Mouse (Mus musculus) adrenal gland, adult 18-20 months (tissue): ENCODE data around the gene Ttc21a. TPM values are rescaled to one million over a fixed set of nuclear protein-coding genes. Genes with fewer than 3 reads are reported as not detected.

Experiments used
- DNase-seq, 2 experiments: peaks; one replicate each; pipeline ENCODE4 v3.0.0; 2021 to 2022; ENCODE audit warnings: low spot score in 2 of 2
- long read RNA-seq, 2 experiments: library from polyadenylated mRNA; stranded (forward); transcript quantifications; one replicate each; pipeline ENCODE4 v2.0.0; 2021
- total RNA-seq, 2 experiments: library from RNA; stranded (reverse); gene quantifications; 1 replicate in 1 of 2; 2 replicates in 1 of 2; pipeline ENCODE4 v1.2.3; 2021

The Ttc21a gene
- total RNA-seq: under 1 TPM in 1 of 2 experiments, not detected in 1; 0.43 TPM
- long read RNA-seq, experiment 1: 0 reads
- long read RNA-seq, experiment 2: 0 reads

GRCm38 (mm10) chr9:119937005-119937773 is at the start of gene Ttc21a, which contains the start of gene Gorasp1:
Gene Ttc21a (plus strand): TSS chr9:119937606.
Gene Gorasp1 (minus strand): TSS chr9:119937565.
- peak; percentile 92 to 97 for DNase-seq

GRCm38 (mm10) chr9:119888843-119889246 is 48.6 kb upstream of the Ttc21a start:
- DNase-seq: no peak

GRCm38 (mm10) chr9:119889446-119889845 is 48.0 kb upstream of the Ttc21a start:
- no peak for DNase-seq

- no peak for DNase-seq
Observed at GRCm38 (mm10) chr9:119890692-119891091, 46.7 kb upstream of the Ttc21a start.

- DNase-seq: no peak
Observed at GRCm38 (mm10) chr9:119893881-119894280, 43.5 kb upstream of the Ttc21a start.

- DNase-seq: peak; percentile 89 to 94
Observed at GRCm38 (mm10) chr9:119894339-119895009, 42.9 kb upstream of the Ttc21a start, which contains the start of gene Wdr48. Gene Wdr48 (plus strand): TSS chr9:119894878.

- DNase-seq: no peak
Observed at GRCm38 (mm10) chr9:119895040-119895721, 42.2 kb upstream of the Ttc21a start.

- no peak for DNase-seq
Observed at GRCm38 (mm10) chr9:119899446-119899845, 38.0 kb upstream of the Ttc21a start.

GRCm38 (mm10) chr9:119902410-119903151 is 34.8 kb upstream of the Ttc21a start:
- DNase-seq: no peak

- no peak for DNase-seq
Observed at GRCm38 (mm10) chr9:119908708-119909107, 28.7 kb upstream of the Ttc21a start.

GRCm38 (mm10) chr9:119909931-119910330 is 27.5 kb upstream of the Ttc21a start:
- no peak for DNase-seq

GRCm38 (mm10) chr9:119913087-119913838 is 24.1 kb upstream of the Ttc21a start:
- DNase-seq: no peak

GRCm38 (mm10) chr9:119919858-119920257 is 17.5 kb upstream of the Ttc21a start:
- DNase-seq: no peak

- no peak for DNase-seq
Observed at GRCm38 (mm10) chr9:119923462-119923861, 13.9 kb upstream of the Ttc21a start.

- DNase-seq: no peak
Observed at GRCm38 (mm10) chr9:119925120-119925657, 12.2 kb upstream of the Ttc21a start.

- no peak for DNase-seq
Observed at GRCm38 (mm10) chr9:119925729-119926128, 11.7 kb upstream of the Ttc21a start.

- DNase-seq: no peak
Observed at GRCm38 (mm10) chr9:119926497-119926896, 10.9 kb upstream of the Ttc21a start.

- no peak for DNase-seq
Observed at GRCm38 (mm10) chr9:119932358-119932757, 5.0 kb upstream of the Ttc21a start.

- DNase-seq: no peak
Observed at GRCm38 (mm10) chr9:119933675-119934074, 3.7 kb upstream of the Ttc21a start.

- DNase-seq: no peak
Observed at GRCm38 (mm10) chr9:119938496-119938895, 1.1 kb downstream of the Ttc21a start.
